Mouse (Mus musculus) lung, postnatal 10 days (tissue): ENCODE data around the gene Mdga1.
A peak's percentile ranks its signal among the peaks of the same experiment; 100 is the strongest.

ENCODE experiments used
- DNase-seq: peaks from one replicate; pipeline ENCODE4 v3.0.0; 2021

Gene Mdga1

GRCm38 (mm10) chr17:29918791-29919551 lies 50.9 kb downstream of the Mdga1 start:
- DNase-seq, result no peak

- DNase-seq, result no peak
Observed at GRCm38 (mm10) chr17:29916968-29917367, 52.9 kb downstream of the Mdga1 start.

- DNase-seq, result no peak
Observed at GRCm38 (mm10) chr17:29915820-29916219, 54.1 kb downstream of the Mdga1 start.

- no peak for DNase-seq
Observed at GRCm38 (mm10) chr17:29913301-29913965, 56.5 kb downstream of the Mdga1 start.

GRCm38 (mm10) chr17:29912733-29913132 lies 57.2 kb downstream of the Mdga1 start:
- peak; percentile 23 for DNase-seq

DNA sequence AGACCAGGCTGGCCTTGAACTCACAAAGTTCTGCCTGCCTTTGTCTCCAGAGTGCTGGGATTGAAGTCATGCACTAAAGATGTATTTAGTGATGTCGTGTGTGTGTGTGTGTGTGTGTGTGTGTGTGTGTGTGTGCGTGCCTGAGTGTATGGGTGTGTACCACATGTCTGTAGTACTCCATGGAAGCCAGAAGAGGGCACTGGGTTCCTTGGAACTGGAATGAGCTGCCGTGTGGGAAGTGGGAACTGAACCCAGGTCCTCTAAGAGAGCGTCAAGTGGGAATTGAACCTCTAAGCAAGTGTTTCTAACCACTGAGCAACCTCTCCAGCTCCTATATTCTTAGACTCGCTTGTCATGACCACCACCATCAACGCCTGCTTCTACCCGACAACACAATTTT lies 60.9 kb downstream of the Mdga1 start:
- no peak for DNase-seq

- DNase-seq, result no peak
Observed at GRCm38 (mm10) chr17:29904694-29905093, 65.2 kb downstream of the Mdga1 start.

DNA sequence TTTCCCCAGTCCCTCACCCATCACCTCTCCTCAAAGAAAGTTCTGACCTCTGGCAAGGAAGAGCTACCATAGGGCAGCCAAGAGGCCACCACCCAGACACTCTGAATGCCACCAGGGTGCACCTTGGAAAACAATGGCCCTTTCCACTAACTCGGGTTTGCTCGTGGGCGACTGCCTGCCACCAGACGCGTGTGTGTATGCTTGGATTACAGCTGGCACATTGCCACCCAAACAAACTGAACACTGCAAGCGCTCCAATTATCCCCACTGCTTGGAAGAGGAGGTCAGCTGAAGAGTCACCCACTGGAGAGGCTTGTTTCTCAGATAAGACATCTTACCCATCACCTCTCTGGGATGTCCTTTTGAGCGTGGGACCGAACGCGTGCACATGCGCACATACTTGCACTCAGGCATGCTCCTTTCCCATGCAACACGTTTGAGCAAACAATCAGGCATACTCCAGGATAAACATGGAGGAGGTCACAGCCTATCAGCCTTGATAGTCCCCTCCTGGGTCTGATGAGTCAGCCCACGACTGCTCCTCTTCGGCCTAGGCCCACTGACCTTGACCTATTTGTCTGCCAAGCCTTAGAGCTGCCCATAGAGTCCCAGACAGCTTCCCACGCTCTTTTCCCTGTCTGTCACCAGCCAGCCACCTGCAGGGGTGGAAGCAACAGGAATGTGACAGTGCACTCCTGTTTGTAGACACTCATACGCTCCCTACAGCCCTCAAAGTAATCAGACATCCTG lies 67.3 kb downstream of the Mdga1 start:
- no peak for DNase-seq

DNA sequence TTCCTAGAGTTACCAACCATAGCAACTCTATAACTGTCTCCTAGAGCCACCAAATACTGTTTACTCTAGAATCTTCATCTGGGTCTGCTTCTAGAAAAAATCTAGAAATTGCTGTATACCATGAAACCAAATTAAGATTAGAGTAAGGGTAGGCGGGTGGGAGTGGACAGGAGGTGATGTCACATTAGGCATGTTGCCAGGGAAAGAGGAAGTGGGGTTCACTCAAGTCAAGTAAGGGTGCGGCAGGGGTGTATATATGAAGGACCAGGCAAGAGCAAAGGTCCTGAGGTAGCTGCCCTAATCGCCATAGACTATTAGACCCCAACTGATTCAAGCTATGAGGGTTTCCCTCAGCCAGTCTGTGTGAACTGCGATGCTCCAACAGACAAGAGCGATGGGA lies 69.6 kb downstream of the Mdga1 start:
- DNase-seq, result no peak

DNA sequence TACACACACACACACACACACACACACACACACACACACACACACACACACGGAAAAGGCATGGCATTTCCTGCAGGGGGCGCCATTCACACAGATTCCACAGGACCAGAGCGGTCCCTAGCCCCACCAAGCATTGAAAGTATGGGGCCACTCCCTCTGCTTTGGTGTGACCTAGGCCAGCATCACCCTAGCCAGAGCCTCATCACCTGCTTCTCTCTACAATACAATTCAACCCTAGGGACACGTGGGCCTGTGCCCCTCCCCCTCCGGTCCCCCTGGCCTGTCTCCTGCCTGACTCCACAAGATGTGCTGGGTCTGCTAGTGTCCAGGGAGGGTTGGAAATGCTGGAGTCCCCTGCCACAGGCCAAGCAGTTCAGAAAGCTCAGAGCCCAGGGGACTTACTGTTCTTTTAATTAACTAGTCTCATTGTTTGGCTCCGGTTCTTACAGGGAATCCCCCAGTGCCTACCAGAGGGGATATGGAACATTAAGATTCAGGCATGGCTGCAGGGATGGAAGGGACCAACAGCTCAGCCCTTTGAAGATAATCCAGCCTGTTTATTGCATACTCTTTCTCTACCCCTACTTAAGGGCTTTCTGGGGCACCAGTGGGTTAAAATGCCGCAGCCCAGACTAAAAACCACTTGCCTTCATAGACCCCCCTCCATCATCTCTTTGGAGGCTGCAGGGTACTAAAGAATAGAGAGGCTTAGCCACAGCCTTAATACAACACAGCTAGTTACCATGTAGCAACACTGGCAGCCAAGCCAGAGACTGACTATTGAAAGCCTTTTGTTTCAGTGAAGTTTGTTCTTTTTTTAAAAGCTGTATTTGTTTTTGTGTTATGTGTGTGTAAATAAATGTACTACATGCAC lies 73.5 kb downstream of the Mdga1 start:
- DNase-seq, result peak; percentile 22

- no peak for DNase-seq
Observed at GRCm38 (mm10) chr17:29895566-29895965, 74.3 kb downstream of the Mdga1 start.

GRCm38 (mm10) chr17:29894965-29895364 lies 74.9 kb downstream of the Mdga1 start:
- DNase-seq, result no peak

- DNase-seq, result no peak
Observed at GRCm38 (mm10) chr17:29890451-29891110, 79.3 kb downstream of the Mdga1 start.

GRCm38 (mm10) chr17:29888981-29889980 lies 80.6 kb downstream of the Mdga1 start:
- DNase-seq, result peak; percentile 37

- peak; percentile 57 for DNase-seq
Observed at GRCm38 (mm10) chr17:29887881-29888826, 81.7 kb downstream of the Mdga1 start.

DNA sequence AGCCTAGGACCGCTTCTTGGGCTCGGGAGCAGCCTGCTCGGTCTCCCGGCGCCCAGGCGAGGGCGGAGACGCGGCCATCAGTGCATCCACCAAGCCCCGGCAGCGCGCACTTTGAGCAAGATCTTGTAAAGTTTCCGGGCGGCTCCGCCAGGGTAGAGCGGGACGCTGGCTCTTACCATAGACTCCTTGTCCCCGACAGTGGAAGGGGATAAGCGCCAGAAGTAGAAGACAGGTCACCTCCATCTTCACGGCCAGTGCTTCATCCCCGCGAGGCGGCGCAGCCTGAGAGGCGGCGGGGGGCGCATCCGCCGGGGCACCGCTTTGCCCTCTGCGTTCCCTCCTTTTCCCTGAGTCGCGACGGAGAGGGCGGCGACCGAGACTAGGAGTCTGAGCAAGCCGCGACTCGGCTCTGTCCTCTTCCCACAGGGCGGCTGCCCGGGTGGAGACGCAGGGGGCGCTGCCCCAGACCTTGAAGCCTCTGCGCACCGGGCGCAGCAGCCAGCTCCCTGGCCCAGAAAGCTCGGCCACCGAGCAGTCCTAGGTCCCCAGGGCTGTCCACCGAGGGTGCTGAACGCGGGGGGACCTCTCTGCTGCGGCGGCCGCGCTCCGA lies 82.5 kb downstream of the Mdga1 start:
- DNase-seq, result peak; percentile 57

DNA sequence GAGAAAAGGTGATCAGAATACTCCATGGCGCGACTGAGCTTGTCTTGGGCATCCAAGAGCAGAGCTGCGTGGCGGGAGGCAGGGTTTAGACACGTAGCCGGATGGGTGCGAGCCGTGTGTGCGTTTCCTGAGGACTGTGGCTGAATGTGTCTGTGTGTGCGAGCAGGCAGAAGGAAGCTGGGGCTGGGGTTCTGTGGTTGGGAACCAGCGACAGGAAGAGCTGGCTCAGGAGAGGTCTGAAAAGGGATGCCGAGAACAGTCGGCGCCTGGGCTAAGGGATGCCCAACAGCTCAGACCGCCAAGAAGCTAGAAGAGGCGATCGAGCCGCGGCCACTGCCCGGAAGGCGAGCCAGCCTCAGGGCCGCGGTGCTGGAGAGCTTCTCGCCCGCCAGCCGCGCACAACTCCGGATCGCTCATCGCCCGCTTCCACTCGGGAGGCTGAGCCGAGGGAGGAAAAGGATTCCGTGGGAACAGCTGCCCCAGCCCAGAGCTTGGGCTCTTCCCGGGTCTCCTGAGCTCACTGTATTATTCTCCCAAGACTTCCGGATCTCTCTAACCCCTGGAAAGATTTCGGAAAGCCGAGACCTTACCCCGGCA lies 83.1 kb downstream of the Mdga1 start:
- DNase-seq, result peak; percentile 24

- DNase-seq, result peak; percentile 45
Observed at GRCm38 (mm10) chr17:29886061-29886460, 83.8 kb downstream of the Mdga1 start.

DNA sequence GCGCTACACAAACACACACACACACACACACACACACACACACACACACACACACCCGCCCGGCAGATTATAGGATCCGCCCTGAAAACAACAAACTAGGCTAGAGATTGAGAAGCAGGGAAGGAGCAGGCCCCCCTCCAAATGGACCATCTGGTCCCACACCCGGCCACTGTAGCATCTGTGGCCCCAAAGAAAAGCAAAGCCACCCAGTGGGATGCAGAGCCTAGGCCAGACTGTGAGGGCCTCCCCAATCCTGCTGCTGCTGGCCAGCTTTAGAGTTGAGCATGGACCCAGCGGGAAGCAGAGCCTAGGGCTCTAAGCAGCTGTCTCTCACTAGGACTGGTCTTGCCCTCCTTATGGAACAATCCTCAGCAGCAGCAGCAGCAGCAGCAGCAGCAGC lies 85.3 kb downstream of the Mdga1 start:
- no peak for DNase-seq
